Mouse (Mus musculus) lung, postnatal 0 days (tissue): Measurements from ENCODE around the gene Wdr18. TPM values are rescaled to one million over a fixed set of nuclear protein-coding genes. Genes with fewer than 3 reads are reported as not detected.

Experiments
- ATAC-seq: fragments of 200-750 bp; cut with Nextera tagmentation; 2 replicates; pipeline ENCODE4 v1.8.0; 2017; ENCODE audit warnings: moderate library complexity
- DNase-seq: peaks from one replicate; pipeline ENCODE4 v3.0.0-alpha.2; 2016; ENCODE audit warnings: low spot score
- H3K27ac ChIP-seq: fragments of 300-500 bp; sonication (generic); 2 replicates; pipeline ENCODE4 v1.5.1; 2014; ENCODE audit warnings: antibody characterized with exemption, mild to moderate bottlenecking, low read length, mixed read lengths
- H3K27me3 ChIP-seq: fragments of 300-500 bp; sonication (generic); replicated peaks from 2 replicates; pipeline ENCODE4 v1.6.1; 2014; ENCODE audit warnings: low read length, mixed read lengths; ENCODE audit not compliant: insufficient read depth
- H3K36me3 ChIP-seq: fragments of 300-500 bp; sonication (generic); 2 replicates; pipeline ENCODE4 v1.6.1; 2014; ENCODE audit warnings: low read length, mixed read lengths; ENCODE audit not compliant: insufficient read depth
- H3K4me1 ChIP-seq: fragments of 300-500 bp; sonication (generic); 2 replicates; pipeline ENCODE4 v1.6.1; 2014; ENCODE audit warnings: antibody characterized with exemption, low read depth, low read length, mixed read lengths; ENCODE audit not compliant: insufficient read depth
- H3K4me2 ChIP-seq: fragments of 300-500 bp; sonication (generic); replicated peaks from 2 replicates; pipeline ENCODE4 v1.6.1; 2014; ENCODE audit warnings: low read depth, mild to moderate bottlenecking, low read length, moderate library complexity, mixed read lengths
- H3K4me3 ChIP-seq: fragments of 300-500 bp; sonication (generic); 2 replicates; pipeline ENCODE4 v1.5.1; 2014; ENCODE audit warnings: low read depth, low read length
- H3K9ac ChIP-seq: fragments of 300-500 bp; sonication (generic); replicated peaks from 2 replicates; pipeline ENCODE4 v1.6.1; 2014; ENCODE audit warnings: low read depth, mild to moderate bottlenecking
- H3K9me3 ChIP-seq: fragments of 300-500 bp; sonication (generic); 2 replicates; pipeline ENCODE4 v1.6.1; 2016; ENCODE audit warnings: low read length, mixed read lengths
- CTCF ChIP-seq: IDR thresholded peaks from 2 replicates; pipeline ENCODE4 v1.5.1; 2016; ENCODE audit warnings: antibody characterized with exemption, mild to moderate bottlenecking
- EP300 ChIP-seq: IDR thresholded peaks from 2 replicates; pipeline ENCODE4 v1.6.1; 2016; ENCODE audit warnings: antibody characterized with exemption, mild to moderate bottlenecking, control low read depth
- whole genome bisulfite sequencing: fragments of 180-500 bp; shearing (Covaris S2); extraction: QIAGEN DNeasy Blood & Tissue Kit; methylation state at CpG from one replicate; pipeline ENCODE4 v1.1.7; 2014; 5-methylcytosine and 5-hydroxymethylcytosine counted together
- polyA plus RNA-seq: library from polyadenylated mRNA; unstranded; fragments of >200 nt; fragmentation: Nextera tagmentation; extraction: Ambion mirVana; gene quantifications from 2 replicates; pipeline ENCODE4 v1.2.1, GENCODE M21; 2015

Wdr18 gene
- polyA plus RNA-seq, 1 experiment from 2014 or later: 44.2 TPM

DNA sequence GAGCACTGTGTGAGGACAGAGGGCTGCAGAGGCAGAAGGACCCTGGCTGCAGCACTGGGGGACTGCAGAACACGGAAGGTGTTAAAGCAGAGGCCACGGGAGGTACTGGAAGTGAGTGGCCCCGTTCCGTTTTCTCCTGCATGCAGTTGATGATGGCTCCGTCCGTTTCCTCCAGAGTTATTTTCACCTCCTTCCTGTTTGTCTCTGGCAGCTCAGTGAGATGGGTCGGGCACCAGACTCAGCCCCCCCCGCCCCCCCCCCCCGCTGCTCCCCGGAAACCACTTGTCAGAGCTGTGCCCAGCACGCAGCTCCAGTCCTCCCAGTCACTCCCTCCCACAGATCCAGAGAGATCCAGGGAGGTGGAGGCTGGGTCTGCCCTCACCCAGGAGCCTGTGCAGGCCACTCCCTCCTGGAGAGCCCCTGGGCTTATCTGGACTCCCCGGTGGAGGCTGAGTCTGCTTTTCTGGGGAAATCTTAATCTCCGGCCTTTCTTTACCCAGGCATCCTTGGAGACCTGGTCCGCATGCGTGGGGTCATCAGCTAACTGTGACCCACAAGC, 58.9 kb downstream of the Wdr18 start:
- peak overlapping the region; percentile 81 for H3K27ac ChIP-seq
- peaks cover 20% of the 10 kb centered on the region for H3K4me1 ChIP-seq
- peak; percentile 27 for TF ChIP-seq CTCF
- TF ChIP-seq EP300: 0 out of 2 replicates have a peak, but pooled peaks have one; percentile 20
- WGBS: 3% methylated on average over 12 of the region's 15 CpGs
- no peak overlapping the region for H3K9ac ChIP-seq
- H3K36me3 ChIP-seq: no peaks in the 10 kb centered on the region
- no peaks in the 10 kb centered on the region for H3K9me3 ChIP-seq
- H3K27me3 ChIP-seq: 0 out of 2 replicates have a peak, but pooled peaks cover under 1% of the 10 kb centered on the region
- no peak overlapping the region for H3K4me3 ChIP-seq
- ATAC-seq (peak; percentile 80), DNase-seq (peak; percentile 82)
- peak overlapping the region; percentile 39 for H3K4me2 ChIP-seq

DNA sequence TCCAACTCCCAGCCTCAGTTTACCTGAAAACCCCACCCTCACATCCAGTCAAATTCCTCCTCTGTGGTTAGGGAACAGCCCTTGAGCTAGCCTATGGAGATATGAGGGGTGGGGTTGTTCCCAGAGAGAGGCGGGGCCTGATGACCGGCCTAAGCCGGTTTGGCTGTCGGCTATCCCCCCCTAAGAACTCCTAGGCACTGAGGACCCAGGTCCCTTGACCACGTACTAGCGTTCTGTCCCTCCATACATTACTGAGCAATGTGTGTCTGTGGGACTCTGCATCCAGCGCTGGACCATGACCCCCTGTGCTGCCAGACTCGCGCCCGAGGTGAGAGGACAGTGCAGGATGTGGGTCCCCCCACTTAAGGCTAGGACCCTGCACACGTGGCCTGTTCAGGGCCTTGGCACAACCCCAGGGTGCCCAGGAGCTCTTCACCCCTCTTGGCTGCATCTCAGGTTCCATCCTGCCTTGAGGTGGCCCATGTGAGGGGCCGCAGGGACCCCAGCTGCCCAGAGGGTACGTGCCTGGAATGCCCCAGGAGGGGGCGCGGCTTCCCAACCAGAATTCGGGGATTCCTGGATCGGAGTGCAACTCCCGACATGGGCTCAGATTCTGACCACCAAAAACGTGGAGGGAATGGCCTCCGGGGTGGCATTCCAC, 59.6 kb downstream of the Wdr18 start:
- ATAC-seq (peak; percentile 42), DNase-seq (peak; percentile 62)
- no peaks in the 10 kb centered on the region for H3K36me3 ChIP-seq
- H3K4me3 ChIP-seq: no peak overlapping the region
- H3K27ac ChIP-seq: peak overlapping the region; percentile 81
- H3K9ac ChIP-seq: peak overlapping the region; percentile 23; the same call in 1 of the 2 replicates
- H3K4me1 ChIP-seq: peaks cover 16% of the 10 kb centered on the region
- H3K9me3 ChIP-seq: no peaks in the 10 kb centered on the region
- TF ChIP-seq EP300: no peak
- peak; percentile 33; the same call in 1 of the 2 replicates for TF ChIP-seq CTCF
- no peaks in the 10 kb centered on the region for H3K27me3 ChIP-seq
- peak overlapping the region; percentile 39 for H3K4me2 ChIP-seq
- WGBS: 18% methylated on average over 20 of the region's 20 CpGs

Other genes with a start within 250 kb of the Wdr18 start
- 0.12 and 0.15 TPM in 2 replicates for gene Hcn2, start 243.5 kb upstream of the Wdr18 start, polyA plus RNA-seq
- gene Polrmt, start 213.6 kb upstream of the Wdr18 start, polyA plus RNA-seq: 17.4 and 22.4 TPM in 2 replicates
- gene Fgf22, start 205.1 kb upstream of the Wdr18 start, polyA plus RNA-seq: 0.18 TPM in 1 of 2 replicates, not detected in the other
- gene Rnf126, start 193.2 kb upstream of the Wdr18 start, polyA plus RNA-seq: 40.5 and 45.9 TPM in 2 replicates
- gene Fstl3, start 182.9 kb upstream of the Wdr18 start, polyA plus RNA-seq: 38.6 and 39.9 TPM in 2 replicates
- 0.11 and 0.31 TPM in 2 replicates for gene Prss57, start 169.2 kb upstream of the Wdr18 start, polyA plus RNA-seq
- gene Palm, start 166.6 kb upstream of the Wdr18 start, polyA plus RNA-seq: 29.6 and 30.8 TPM in 2 replicates
- gene Misp, start 139.2 kb upstream of the Wdr18 start, polyA plus RNA-seq: 10.5 and 10.6 TPM in 2 replicates
- 107 and 109 TPM in 2 replicates for gene Ptbp1, start 105.7 kb upstream of the Wdr18 start, polyA plus RNA-seq
- gene Prtn3, start 85.7 kb upstream of the Wdr18 start, polyA plus RNA-seq: 2.2 and 2.4 TPM in 2 replicates
- 3.9 and 4.8 TPM in 2 replicates for gene Plppr3, start 85.5 kb upstream of the Wdr18 start, polyA plus RNA-seq
- gene Elane, start 73.9 kb upstream of the Wdr18 start, polyA plus RNA-seq: 0.92 TPM in 1 of 2 replicates, not detected in the other
- gene Cfd, start 69.3 kb upstream of the Wdr18 start, polyA plus RNA-seq: not detected in 2 replicates
- 32.0 and 32.8 TPM in 2 replicates for gene Med16, start 51.2 kb upstream of the Wdr18 start, polyA plus RNA-seq
- gene Gm26602, start 49.3 kb upstream of the Wdr18 start, polyA plus RNA-seq: not detected in 2 replicates
- gene Kiss1r, start 43.2 kb upstream of the Wdr18 start, polyA plus RNA-seq: 1.6 and 1.7 TPM in 2 replicates
- gene R3hdm4, start 38.9 kb upstream of the Wdr18 start, polyA plus RNA-seq: 123 and 129 TPM in 2 replicates
- 4.8 and 7.1 TPM in 2 replicates for gene Arid3a, start 33.1 kb upstream of the Wdr18 start, polyA plus RNA-seq
- gene Grin3b, start 10.6 kb downstream of the Wdr18 start, polyA plus RNA-seq: 0.24 and 0.32 TPM in 2 replicates
- gene Tmem259, start 24.2 kb downstream of the Wdr18 start, polyA plus RNA-seq: 26.7 and 27.6 TPM in 2 replicates
- gene Cnn2, start 28.4 kb downstream of the Wdr18 start, polyA plus RNA-seq: 483 and 567 TPM in 2 replicates
- gene Abca7, start 36.3 kb downstream of the Wdr18 start, polyA plus RNA-seq: 5.5 and 6.5 TPM in 2 replicates
- gene Arhgap45, start 56.5 kb downstream of the Wdr18 start, polyA plus RNA-seq: 20.1 and 22.2 TPM in 2 replicates
- gene Polr2e, start 79.6 kb downstream of the Wdr18 start, polyA plus RNA-seq: 178 and 202 TPM in 2 replicates
- 1,058 and 1,082 TPM in 2 replicates for gene Gpx4, start 87.0 kb downstream of the Wdr18 start, polyA plus RNA-seq
- gene Sbno2, start 145.4 kb downstream of the Wdr18 start, polyA plus RNA-seq: 17.5 and 26.4 TPM in 2 replicates
- 19.0 and 19.8 TPM in 2 replicates for gene Stk11, start 155.7 kb downstream of the Wdr18 start, polyA plus RNA-seq
- gene Atp5d, start 178.5 kb downstream of the Wdr18 start, polyA plus RNA-seq: 463 and 491 TPM in 2 replicates
- gene Cbarp, start 180.7 kb downstream of the Wdr18 start, polyA plus RNA-seq: 5.1 and 5.5 TPM in 2 replicates
- 13.2 and 14.2 TPM in 2 replicates for gene Midn, start 188.1 kb downstream of the Wdr18 start, polyA plus RNA-seq
- gene Cirbp, start 205.8 kb downstream of the Wdr18 start, polyA plus RNA-seq: 203 and 305 TPM in 2 replicates
- gene 1600002K03Rik, start 212.8 kb downstream of the Wdr18 start, polyA plus RNA-seq: 10.4 and 11.7 TPM in 2 replicates
- 5.1 and 6.9 TPM in 2 replicates for gene Efna2, start 219.3 kb downstream of the Wdr18 start, polyA plus RNA-seq